Mouse (Mus musculus) CH12.LX (cell line): ENCODE data around the gene Cacfd1.

Experiments used
- CTCF ChIP-seq, 2 experiments: IDR thresholded peaks in 1 of 2; conservative IDR thresholded peaks in 1 of 2; 2 replicates each; pipeline ENCODE4 v1.5.1; 2011 to 2012; ENCODE audit warnings: low read depth in 2 of 2, low read length in 2 of 2, improper control_type of control experiment in 1 of 2, inconsistent platforms in 1 of 2, mild to moderate bottlenecking in 1 of 2, moderate library complexity in 1 of 2
- EP300 ChIP-seq: IDR thresholded peaks from 2 replicates; pipeline ENCODE4 v1.6.1; 2011; ENCODE audit warnings: low read length, improper control_type of control experiment
- HCFC1 ChIP-seq: IDR thresholded peaks from 2 replicates; pipeline ENCODE4 v1.6.1; 2012; ENCODE audit warnings: low read depth, mild to moderate bottlenecking, inconsistent platforms, low read length, improper control_type of control experiment
- MAX ChIP-seq: IDR thresholded peaks from 2 replicates; pipeline ENCODE4 v1.6.1; 2011; ENCODE audit warnings: low read length, improper control_type of control experiment
- POLR2A ChIP-seq: IDR thresholded peaks from 2 replicates; pipeline ENCODE4 v1.6.1; 2011; ENCODE audit warnings: low read depth, mild to moderate bottlenecking, improper control_type of control experiment, low read length
- POLR2AphosphoS2 ChIP-seq: IDR thresholded peaks from 2 replicates; pipeline ENCODE4 v1.6.1; 2011; ENCODE audit warnings: low read depth, low read length, improper control_type of control experiment
- ZC3H11A ChIP-seq: IDR thresholded peaks from 2 replicates; pipeline ENCODE4 v1.6.1; 2012; ENCODE audit warnings: low read depth, mild to moderate bottlenecking, inconsistent platforms, low read length, improper control_type of control experiment
- ZKSCAN1 ChIP-seq: IDR thresholded peaks from 2 replicates; pipeline ENCODE4 v1.6.1; 2012; ENCODE audit warnings: low read depth, inconsistent platforms, low read length, improper control_type of control experiment, borderline replicate concordance
- ZMIZ1 ChIP-seq: IDR thresholded peaks from 2 replicates; pipeline ENCODE4 v1.6.1; 2012; ENCODE audit warnings: low read depth, mild to moderate bottlenecking, inconsistent platforms, low read length, improper control_type of control experiment

DNA sequence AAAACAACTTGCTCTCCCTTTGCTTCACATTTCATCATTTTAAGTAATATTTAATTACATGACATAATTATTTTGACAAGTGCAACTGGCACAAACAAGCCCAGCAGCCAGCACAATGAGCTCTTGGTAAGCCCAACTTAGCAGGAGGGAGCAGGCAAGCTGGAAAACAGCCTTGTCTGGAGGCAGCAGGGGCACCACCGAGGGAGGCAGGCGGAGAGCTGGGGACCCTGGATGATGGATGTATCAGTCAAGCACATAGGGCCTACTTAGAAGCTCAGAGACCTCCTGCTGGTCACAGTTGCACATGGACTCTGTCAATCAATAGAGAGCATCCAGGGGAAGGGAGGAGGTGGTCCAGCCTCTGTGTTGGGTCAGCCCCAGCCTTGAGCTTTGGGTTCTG lies 58.3 kb downstream of the Cacfd1 start:
- TF ChIP-seq ZC3H11A (no peak), ZKSCAN1 (no peak), POLR2A (no peak), POLR2AphosphoS2 (no peak), CTCF (conservative IDR thresholded peaks at IDR 0.05 in 1 of 2, IDR thresholded peaks at IDR 0.05 in 1 of 2; ENCODE audit: low read depth in 2 of 2, low read length in 2 of 2) (no peak), MAX (no peak), EP300 (no peak), HCFC1 (no peak), ZMIZ1 (no peak)
